Mouse (Mus musculus): ENCODE measurements at regions not wholly inside any gene's neighbourhood (a gene's known extent, or its start where the extent isn't known, plus 50 kb on each side); places are given as distances from the start of the nearest gene placed in this dataset.
A peak's percentile ranks its signal among the peaks of the same experiment; 100 is the strongest.

GRCm38 (mm10) chr13:80962789-80963590 is 79.8 kb downstream of the Arrdc3 start:
- H3K27ac ChIP-seq, result no peak overlapping the region

GRCm38 (mm10) chr13:80963591-80963940 is 80.4 kb downstream of the Arrdc3 start:
- Histone ChIP-seq H3K27ac (no peak overlapping the region), H3K36me3 (no peaks in the 10 kb centered on the region), H3K4me2 (replicated peaks) (peak overlapping the region; percentile 78), H3K4me3 (no peak overlapping the region), H3K9me3 (no peaks in the 10 kb centered on the region), H3K9ac (no peak overlapping the region), H3K4me1 (no peaks in the 10 kb centered on the region), H3K27me3 (replicated peaks) (peaks cover 10% of the 10 kb centered on the region; the same call in 1 of the 2 replicates)
- WGBS, result 84% methylated on average over 11 of the region's 11 CpGs
- no peak; the same call in 1 of the 2 replicates for ATAC-seq (ENCODE audit: low FRiP score, low read depth)

More at GRCm38 (mm10) chr13:80962789-80963590, 79.8 kb downstream of the Arrdc3 start:
- Histone ChIP-seq H3K9me3 (no peaks in the 10 kb centered on the region), H3K27me3 (replicated peaks) (peaks cover 10% of the 10 kb centered on the region; the same call in 1 of the 2 replicates), H3K4me3 (peak overlapping the region; percentile 45), H3K9ac (peak overlapping the region; percentile 60), H3K4me2 (replicated peaks) (peak overlapping the region; percentile 78), H3K4me1 (no peaks in the 10 kb centered on the region), H3K36me3 (no peaks in the 10 kb centered on the region)
- peak; percentile 98 for ATAC-seq (ENCODE audit: low FRiP score, low read depth)
- 7% methylated on average over 51 of the region's 51 CpGs for WGBS

GRCm38 (mm10) chr13:80971664-80972063 is 88.5 kb downstream of the Arrdc3 start:
- no peaks in the 10 kb centered on the region for H3K4me1 ChIP-seq
- no peaks in the 10 kb centered on the region for H3K36me3 ChIP-seq
- H3K27ac ChIP-seq, result no peak overlapping the region
- H3K4me2 ChIP-seq (replicated peaks), result no peak overlapping the region
- 86% methylated on average over 3 of the region's 3 CpGs for whole genome bisulfite sequencing
- no peak overlapping the region for H3K9ac ChIP-seq
- H3K27me3 ChIP-seq (replicated peaks), result no peaks in the 10 kb centered on the region
- ATAC-seq (ENCODE audit: low FRiP score, low read depth), result no peak
- no peak overlapping the region for H3K4me3 ChIP-seq
- H3K9me3 ChIP-seq, result no peaks in the 10 kb centered on the region

- ATAC-seq (ENCODE audit: low FRiP score, low read depth), result no peak
- Histone ChIP-seq H3K4me3 (no peak overlapping the region), H3K36me3 (no peaks in the 10 kb centered on the region), H3K9ac (no peak overlapping the region), H3K27ac (no peak overlapping the region), H3K4me1 (no peaks in the 10 kb centered on the region), H3K9me3 (no peaks in the 10 kb centered on the region), H3K27me3 (replicated peaks) (no peaks in the 10 kb centered on the region), H3K4me2 (replicated peaks) (no peak overlapping the region)
- WGBS, result 9% methylated on average over 1 of the region's 1 CpGs
Observed at GRCm38 (mm10) chr13:80974424-80974823, 91.2 kb downstream of the Arrdc3 start.

GRCm38 (mm10) chr13:80977266-80977665 is 94.1 kb downstream of the Arrdc3 start:
- Histone ChIP-seq H3K4me2 (replicated peaks) (no peak overlapping the region), H3K4me1 (no peaks in the 10 kb centered on the region), H3K4me3 (no peak overlapping the region), H3K27me3 (replicated peaks) (no peaks in the 10 kb centered on the region), H3K27ac (no peak overlapping the region), H3K36me3 (no peaks in the 10 kb centered on the region), H3K9me3 (no peaks in the 10 kb centered on the region), H3K9ac (no peak overlapping the region)
- 86% methylated on average over 3 of the region's 3 CpGs for WGBS
- no peak for ATAC-seq (ENCODE audit: low FRiP score, low read depth)

GRCm38 (mm10) chr13:80981201-80981600 is 98.0 kb downstream of the Arrdc3 start:
- H3K4me2 ChIP-seq (replicated peaks), result no peak overlapping the region
- no peaks in the 10 kb centered on the region for H3K9me3 ChIP-seq
- no peak for ATAC-seq (ENCODE audit: low FRiP score, low read depth)
- H3K9ac ChIP-seq, result no peak overlapping the region
- 80% methylated on average over 2 of the region's 2 CpGs for WGBS
- no peak overlapping the region for H3K4me3 ChIP-seq
- no peaks in the 10 kb centered on the region for H3K27me3 ChIP-seq (replicated peaks)
- H3K36me3 ChIP-seq, result no peaks in the 10 kb centered on the region
- no peaks in the 10 kb centered on the region for H3K4me1 ChIP-seq
- H3K27ac ChIP-seq, result no peak overlapping the region

GRCm38 (mm10) chr13:80986657-80987056 is 103.5 kb downstream of the Arrdc3 start:
- no peak for ATAC-seq (ENCODE audit: low FRiP score, low read depth)
- Histone ChIP-seq H3K4me2 (replicated peaks) (no peak overlapping the region), H3K27me3 (replicated peaks) (no peaks in the 10 kb centered on the region), H3K36me3 (no peaks in the 10 kb centered on the region), H3K27ac (no peak overlapping the region), H3K9me3 (no peaks in the 10 kb centered on the region), H3K4me1 (no peaks in the 10 kb centered on the region), H3K9ac (no peak overlapping the region), H3K4me3 (no peak overlapping the region)
- 72% methylated on average over 4 of the region's 4 CpGs for WGBS

- Histone ChIP-seq H3K4me2 (replicated peaks) (no peak overlapping the region), H3K4me1 (no peaks in the 10 kb centered on the region), H3K9me3 (no peaks in the 10 kb centered on the region), H3K27ac (no peak overlapping the region), H3K36me3 (no peaks in the 10 kb centered on the region), H3K27me3 (replicated peaks) (no peaks in the 10 kb centered on the region), H3K4me3 (no peak overlapping the region), H3K9ac (no peak overlapping the region)
- 81% methylated on average over 5 of the region's 5 CpGs for whole genome bisulfite sequencing
- ATAC-seq (ENCODE audit: low FRiP score, low read depth), result no peak
Observed at GRCm38 (mm10) chr13:80989756-80990155, 106.6 kb downstream of the Arrdc3 start.

- Histone ChIP-seq H3K4me3 (no peak overlapping the region), H3K9ac (no peak overlapping the region), H3K27ac (no peak overlapping the region), H3K27me3 (replicated peaks) (no peaks in the 10 kb centered on the region), H3K4me1 (no peaks in the 10 kb centered on the region), H3K36me3 (no peaks in the 10 kb centered on the region), H3K4me2 (replicated peaks) (no peak overlapping the region), H3K9me3 (no peaks in the 10 kb centered on the region)
- WGBS, result 67% methylated on average over 2 of the region's 2 CpGs
- ATAC-seq (ENCODE audit: low FRiP score, low read depth), result 0 out of 2 replicates have a peak, but pooled peaks have one; percentile 25
Observed at GRCm38 (mm10) chr13:80992342-80992741, 109.2 kb downstream of the Arrdc3 start.

GRCm38 (mm10) chr13:81008864-81009766 is 125.9 kb downstream of the Arrdc3 start:
- H3K4me2 ChIP-seq (replicated peaks), result no peak overlapping the region
- H3K4me3 ChIP-seq, result no peak overlapping the region
- no peak overlapping the region for H3K9ac ChIP-seq
- H3K9me3 ChIP-seq, result no peaks in the 10 kb centered on the region
- H3K36me3 ChIP-seq, result no peaks in the 10 kb centered on the region
- WGBS, result 55% methylated on average over 5 of the region's 5 CpGs
- ATAC-seq (ENCODE audit: low FRiP score, low read depth), result no peak
- no peaks in the 10 kb centered on the region for H3K4me1 ChIP-seq
- H3K27me3 ChIP-seq (replicated peaks), result no peaks in the 10 kb centered on the region
- H3K27ac ChIP-seq, result no peak overlapping the region

GRCm38 (mm10) chr13:81013953-81014352 is 130.8 kb downstream of the Arrdc3 start:
- H3K4me3 ChIP-seq, result no peak overlapping the region
- WGBS, result 97% methylated on average over 1 of the region's 1 CpGs
- no peaks in the 10 kb centered on the region for H3K36me3 ChIP-seq
- ATAC-seq (ENCODE audit: low FRiP score, low read depth), result no peak
- no peak overlapping the region for H3K4me2 ChIP-seq (replicated peaks)
- H3K27ac ChIP-seq, result no peak overlapping the region
- no peaks in the 10 kb centered on the region for H3K9me3 ChIP-seq
- no peaks in the 10 kb centered on the region for H3K27me3 ChIP-seq (replicated peaks)
- no peak overlapping the region for H3K9ac ChIP-seq
- no peaks in the 10 kb centered on the region for H3K4me1 ChIP-seq

GRCm38 (mm10) chr13:81020106-81020747 is 137.0 kb downstream of the Arrdc3 start:
- no peak overlapping the region for H3K4me2 ChIP-seq (replicated peaks)
- ATAC-seq (ENCODE audit: low FRiP score, low read depth), result no peak
- WGBS, result 80% methylated on average over 3 of the region's 3 CpGs

More at GRCm38 (mm10) chr13:81020106-81020747, 137.0 kb downstream of the Arrdc3 start:
- H3K27me3 ChIP-seq (replicated peaks), result no peaks in the 10 kb centered on the region
- no peaks in the 10 kb centered on the region for H3K4me1 ChIP-seq
- no peaks in the 10 kb centered on the region for H3K36me3 ChIP-seq
- no peak overlapping the region for H3K4me3 ChIP-seq
- H3K27ac ChIP-seq, result no peak overlapping the region
- no peak overlapping the region for H3K9ac ChIP-seq
- H3K9me3 ChIP-seq, result no peaks in the 10 kb centered on the region

Measured in neural tube, embryonic 12.5 days (tissue).